Mouse (Mus musculus) forebrain, postnatal 0 days (tissue): ENCODE results near the gene Sart1. TPM values are rescaled to one million over a fixed set of nuclear protein-coding genes. Genes with fewer than 3 reads are reported as not detected.

Experiments
- ATAC-seq: fragments of 200-750 bp; cut with Nextera tagmentation; 2 replicates; pipeline ENCODE4 v1.8.0; 2017; ENCODE audit warnings: mild to moderate bottlenecking, moderate library complexity
- DNase-seq: peaks from one replicate; pipeline ENCODE4 v3.0.0-alpha.2; 2015
- H3K27ac ChIP-seq: fragments of 300-500 bp; sonication (generic); 2 replicates; pipeline ENCODE4 v1.5.1; 2014; ENCODE audit warnings: low read depth, mild to moderate bottlenecking, antibody characterized with exemption, low read length, moderate library complexity, mixed read lengths
- H3K27me3 ChIP-seq: fragments of 300-500 bp; sonication (generic); 2 replicates; pipeline ENCODE4 v1.6.1; 2014; ENCODE audit warnings: mild to moderate bottlenecking, low read length, mixed read lengths; ENCODE audit not compliant: insufficient read depth
- H3K36me3 ChIP-seq: fragments of 300-500 bp; sonication (generic); 2 replicates; pipeline ENCODE4 v1.6.1; 2014; ENCODE audit warnings: mild to moderate bottlenecking, moderate library complexity; ENCODE audit not compliant: insufficient read depth
- H3K4me1 ChIP-seq: fragments of 300-500 bp; sonication (generic); 2 replicates; pipeline ENCODE4 v1.6.1; 2014; ENCODE audit warnings: antibody characterized with exemption; ENCODE audit not compliant: insufficient read depth
- H3K4me2 ChIP-seq: fragments of 300-500 bp; sonication (generic); 2 replicates; pipeline ENCODE4 v1.6.1; 2014; ENCODE audit warnings: low read depth, mild to moderate bottlenecking, moderate library complexity
- H3K4me3 ChIP-seq: fragments of 300-500 bp; sonication (generic); 2 replicates; pipeline ENCODE4 v1.5.1; 2014; ENCODE audit warnings: low read depth, low read length, mixed read lengths
- H3K9ac ChIP-seq: fragments of 300-500 bp; sonication (generic); 2 replicates; pipeline ENCODE4 v1.6.1; 2014; ENCODE audit warnings: mild to moderate bottlenecking
- H3K9me3 ChIP-seq: fragments of 300-500 bp; sonication (generic); 2 replicates; pipeline ENCODE4 v1.6.1; 2016; ENCODE audit warnings: low read length
- CTCF ChIP-seq: sonication (generic); IDR thresholded peaks from 2 replicates; pipeline ENCODE4 v1.5.1; 2016; ENCODE audit warnings: antibody characterized with exemption, control low read depth, low read depth
- WGBS: fragments of 180-500 bp; shearing (Covaris S2); extraction: QIAGEN DNeasy Blood & Tissue Kit; methylation state at CpG from one replicate; pipeline ENCODE4 v1.1.7; 2014; 5-methylcytosine and 5-hydroxymethylcytosine counted together
- polyA plus RNA-seq: library from polyadenylated mRNA; unstranded; fragments of >200 nt; fragmentation: Nextera tagmentation; extraction: Ambion mirVana; gene quantifications from 2 replicates; pipeline ENCODE4 v1.2.1, GENCODE M21; 2015
- total RNA-seq: library from RNA; depleted of rRNA; stranded (reverse); fragments of >200 nt; gene quantifications from 2 replicates; pipeline ENCODE4 v1.2.3, GENCODE M21; 2014

The Sart1 gene
- total and polyA plus RNA-seq, 2 experiments from 2014 or later, result 53.5 to 55.1 TPM

DNA sequence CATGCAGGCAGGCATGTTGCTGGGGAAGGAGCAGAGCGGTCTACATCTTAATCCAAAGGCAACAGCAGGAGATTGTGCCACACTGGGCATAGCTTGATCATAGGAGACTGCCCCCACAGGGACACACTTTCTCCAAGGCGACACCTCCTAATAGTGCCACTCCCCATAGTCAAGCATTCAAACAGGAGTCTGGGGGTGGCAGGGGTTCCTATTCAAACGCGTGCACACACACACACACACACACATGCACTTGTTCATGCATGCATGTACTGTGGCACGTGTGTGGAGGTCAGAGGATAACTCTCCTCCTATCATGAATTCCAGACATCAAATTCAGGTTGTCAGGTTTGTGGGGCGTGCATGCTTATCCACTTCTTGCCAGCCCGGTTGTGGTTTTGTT lies 15.8 kb downstream of the Sart1 start:
- Histone ChIP-seq H3K27me3 (no peaks in the 10 kb centered on the region), H3K4me1 (peaks cover 4% of the 10 kb centered on the region), H3K4me2 (no peak overlapping the region), H3K27ac (no peak overlapping the region), H3K4me3 (no peak overlapping the region), H3K9me3 (no peaks in the 10 kb centered on the region), H3K36me3 (peaks cover 58% of the 10 kb centered on the region), H3K9ac (no peak overlapping the region)
- no peak for DNase-seq
- no peak for TF ChIP-seq CTCF
- WGBS, result 94% methylated on average over 7 of the region's 7 CpGs
- no peak for ATAC-seq

DNA sequence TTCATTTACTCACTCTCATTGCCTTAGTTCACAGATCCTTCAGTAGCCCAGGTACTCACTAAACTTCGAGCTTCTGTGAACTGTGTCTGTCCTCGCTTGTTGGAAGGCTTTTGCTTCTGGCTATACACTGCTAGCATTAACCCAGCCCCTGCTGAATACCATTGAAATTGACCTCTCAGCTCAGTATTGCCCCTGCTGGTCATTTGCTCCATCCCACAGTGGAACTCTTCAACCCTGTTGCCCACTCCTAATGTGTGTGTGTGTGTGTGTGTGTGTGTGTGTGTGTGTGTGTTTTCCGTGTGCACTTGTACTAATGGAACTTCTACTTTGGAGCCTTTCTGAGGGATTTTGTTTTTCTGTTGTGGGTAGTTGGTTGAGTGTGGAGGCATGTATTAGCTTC lies 17.6 kb downstream of the Sart1 start:
- H3K4me2 ChIP-seq, result no peak overlapping the region
- TF ChIP-seq CTCF, result peak; percentile 43
- no peak overlapping the region for H3K4me3 ChIP-seq
- 86% methylated on average over 3 of the region's 3 CpGs for WGBS
- H3K27ac ChIP-seq, result no peak overlapping the region
- no peak overlapping the region for H3K9ac ChIP-seq
- no peak for DNase-seq
- H3K4me1 ChIP-seq, result peaks cover 9% of the 10 kb centered on the region
- H3K36me3 ChIP-seq, result peaks cover 52% of the 10 kb centered on the region
- no peak for ATAC-seq
- H3K27me3 ChIP-seq, result no peaks in the 10 kb centered on the region
- H3K9me3 ChIP-seq, result no peaks in the 10 kb centered on the region

DNA sequence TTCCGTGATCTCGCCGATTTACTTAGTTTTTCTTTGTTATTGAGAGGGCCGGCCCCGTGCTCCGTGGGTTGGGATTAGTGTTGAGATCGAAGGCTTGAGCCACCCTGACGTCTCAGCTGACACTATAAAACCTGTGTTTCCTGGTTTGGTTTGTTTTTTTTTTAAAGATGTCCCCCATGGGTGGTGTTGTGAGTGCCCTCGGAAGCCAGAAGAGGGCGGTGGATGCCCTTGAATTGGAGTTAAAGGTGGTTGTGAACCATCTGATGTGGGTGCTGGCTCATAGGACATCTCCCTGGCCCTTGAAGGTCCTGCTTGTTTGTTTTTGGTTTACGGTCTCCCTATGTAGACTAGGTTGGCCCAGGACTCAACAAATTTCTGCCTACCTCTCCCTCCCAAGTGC lies 21.0 kb downstream of the Sart1 start:
- peak overlapping the region; percentile 76 for H3K9ac ChIP-seq
- H3K36me3 ChIP-seq, result peaks cover 51% of the 10 kb centered on the region
- no peaks in the 10 kb centered on the region for H3K27me3 ChIP-seq
- H3K4me3 ChIP-seq, result peak overlapping the region; percentile 92
- H3K9me3 ChIP-seq, result no peaks in the 10 kb centered on the region
- H3K4me2 ChIP-seq, result peak overlapping the region; percentile 66
- WGBS, result 14% methylated on average over 11 of the region's 11 CpGs
- DNase-seq (no peak), ATAC-seq (no peak)
- peaks cover 13% of the 10 kb centered on the region for H3K4me1 ChIP-seq
- TF ChIP-seq CTCF, result peak; percentile 32
- H3K27ac ChIP-seq, result no peak overlapping the region

DNA sequence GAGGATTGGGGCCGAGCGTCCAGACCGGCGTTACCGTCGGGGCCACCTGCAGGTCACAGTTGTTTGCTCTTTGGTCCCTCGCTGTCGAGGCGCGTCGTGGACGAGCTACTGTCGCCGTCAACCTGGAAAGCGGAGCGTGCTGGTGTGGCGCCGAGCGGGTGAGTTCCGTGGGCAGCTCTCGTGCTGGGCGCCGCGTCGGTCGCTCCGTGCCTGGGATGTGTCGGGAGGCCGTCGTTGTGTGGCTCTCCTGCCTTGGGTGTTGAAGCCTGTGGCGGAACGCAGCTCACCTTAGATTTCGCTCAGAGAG lies 21.5 kb downstream of the Sart1 start, which contains the start of gene Banf1:
TSS of gene Banf1 (minus strand) at position 116 of the 307 bp plus-strand sequence.
- 1% methylated on average over 33 of the region's 33 CpGs for WGBS
- H3K4me1 ChIP-seq, result peaks cover 13% of the 10 kb centered on the region
- DNase-seq (no peak), ATAC-seq (peak; percentile 8)
- peak within 1 kb of the TSS; percentile 97 for H3K27ac ChIP-seq
- peaks cover 47% of the 10 kb centered on the region for H3K36me3 ChIP-seq
- H3K9ac ChIP-seq, result peak within 1 kb of the TSS; percentile 76
- peak within 1 kb of the TSS; percentile 66 for H3K4me2 ChIP-seq
- H3K27me3 ChIP-seq, result no peaks in the 10 kb centered on the region
- no peak for TF ChIP-seq CTCF
- H3K9me3 ChIP-seq, result no peaks in the 10 kb centered on the region
- H3K4me3 ChIP-seq, result peak within 1 kb of the TSS; percentile 92

DNA sequence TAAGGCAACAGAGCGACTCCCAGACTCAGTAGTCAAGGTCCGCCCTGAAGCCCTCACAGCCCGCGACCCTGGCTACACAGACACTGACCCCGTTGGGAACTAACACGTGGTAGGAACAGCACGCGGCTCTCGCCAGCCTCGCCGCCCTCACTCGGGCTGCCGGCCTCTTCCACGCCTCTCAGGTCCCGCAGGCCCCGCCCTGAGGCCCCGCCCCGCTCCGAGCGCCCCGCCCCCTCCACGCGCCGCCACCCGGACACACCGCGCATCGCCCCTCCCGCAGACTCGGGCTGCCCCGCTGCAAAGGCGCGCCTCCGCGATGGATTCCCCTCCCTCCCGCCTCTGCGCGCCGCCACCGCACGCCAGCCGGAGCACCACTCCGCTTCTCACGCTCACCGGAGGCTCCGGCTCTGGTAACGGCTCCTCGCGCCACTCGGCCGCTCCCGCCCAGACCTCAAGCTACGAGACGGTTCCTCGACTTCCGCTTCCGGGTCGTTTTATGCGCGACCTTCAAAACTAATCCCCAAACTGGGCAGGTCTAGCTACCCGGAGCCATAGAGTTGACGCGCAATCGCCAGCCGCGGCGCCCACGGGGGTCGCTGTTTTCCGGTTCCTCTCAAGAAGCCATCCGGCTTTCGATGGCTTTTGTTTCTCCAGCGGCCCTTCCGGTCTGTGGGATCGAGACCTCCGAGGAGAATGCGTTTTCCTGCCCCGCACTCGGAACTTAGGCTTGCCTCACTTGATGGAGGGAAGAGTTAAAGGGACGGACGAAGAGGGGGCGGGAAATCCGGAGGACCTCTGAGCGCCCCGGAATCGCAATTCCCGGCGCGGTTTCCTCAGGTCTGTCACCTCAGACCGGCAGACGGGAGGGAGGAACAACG lies 22.1 kb downstream of the Sart1 start, which contains the start of gene Eif1ad:
TSS of gene Eif1ad (plus strand) at position 567 of the 878 bp plus-strand sequence.
- Histone ChIP-seq H3K27ac (peak within 1 kb of the TSS; percentile 97), H3K36me3 (peaks cover 42% of the 10 kb centered on the region), H3K27me3 (no peaks in the 10 kb centered on the region), H3K4me1 (peaks cover 13% of the 10 kb centered on the region), H3K4me3 (peak within 1 kb of the TSS; percentile 92), H3K4me2 (peak within 1 kb of the TSS; percentile 66), H3K9me3 (no peaks in the 10 kb centered on the region), H3K9ac (peak within 1 kb of the TSS; percentile 76)
- 2% methylated on average over 88 of the region's 92 CpGs for WGBS
- TF ChIP-seq CTCF, result peak; percentile 29
- DNase-seq (peak; percentile 98), ATAC-seq (peak; percentile 96)

DNA sequence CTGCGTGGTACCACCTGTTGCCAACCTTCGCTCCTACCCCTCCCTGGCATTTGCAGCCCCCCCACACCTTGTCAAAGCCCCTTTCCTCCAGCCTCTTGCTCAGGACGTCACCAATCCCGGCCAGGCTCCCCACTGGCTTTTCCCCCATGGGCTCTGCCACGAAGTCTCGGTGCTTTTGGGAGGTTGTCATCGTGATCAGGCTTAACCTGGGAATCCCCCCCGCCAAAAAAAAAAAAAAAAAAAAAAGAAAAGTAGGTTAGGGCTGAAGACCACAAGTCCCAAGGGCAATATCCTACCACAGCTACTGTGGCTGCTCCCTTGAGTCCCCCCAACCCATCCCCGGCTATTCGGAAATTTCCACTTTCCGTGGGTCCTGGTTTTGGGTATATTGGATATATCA lies 22.8 kb downstream of the Sart1 start:
- Histone ChIP-seq H3K27me3 (no peaks in the 10 kb centered on the region), H3K36me3 (peaks cover 39% of the 10 kb centered on the region), H3K4me3 (peak overlapping the region; percentile 92), H3K9ac (peak overlapping the region; percentile 76), H3K4me1 (peaks cover 13% of the 10 kb centered on the region), H3K27ac (peak overlapping the region; percentile 97), H3K9me3 (no peaks in the 10 kb centered on the region), H3K4me2 (peak overlapping the region; percentile 66)
- DNase-seq (no peak), ATAC-seq (no peak)
- TF ChIP-seq CTCF, result no peak
- 12% methylated on average over 11 of the region's 11 CpGs for WGBS

DNA sequence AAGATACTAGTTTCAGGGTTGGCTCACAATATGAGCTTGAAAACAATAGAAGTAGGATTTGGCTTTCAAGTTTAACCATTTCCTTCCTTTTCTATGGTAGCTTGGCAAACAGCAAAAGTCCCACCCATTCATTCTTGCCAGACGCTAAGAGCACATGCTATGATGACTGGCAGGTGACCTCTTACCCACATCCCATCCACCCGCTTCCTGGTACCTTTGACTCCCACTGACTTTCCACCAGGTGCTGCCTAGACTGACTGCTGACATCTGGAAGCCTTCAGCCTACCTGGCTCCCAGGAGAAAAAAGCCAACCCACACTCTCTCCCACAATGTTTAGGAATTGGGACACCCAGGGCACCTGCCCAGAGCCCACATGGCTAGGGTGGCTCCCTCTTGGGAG lies 24.4 kb downstream of the Sart1 start:
- no peaks in the 10 kb centered on the region for H3K27me3 ChIP-seq
- DNase-seq (no peak), ATAC-seq (no peak)
- H3K9me3 ChIP-seq, result no peaks in the 10 kb centered on the region
- 94% methylated on average over 2 of the region's 2 CpGs for WGBS
- no peak overlapping the region for H3K4me2 ChIP-seq
- H3K9ac ChIP-seq, result no peak overlapping the region
- peaks cover 23% of the 10 kb centered on the region for H3K36me3 ChIP-seq
- no peak overlapping the region for H3K27ac ChIP-seq
- TF ChIP-seq CTCF, result no peak
- no peak overlapping the region for H3K4me3 ChIP-seq
- peaks cover 13% of the 10 kb centered on the region for H3K4me1 ChIP-seq
